Mouse (Mus musculus) hindbrain, embryonic 14.5 days (tissue): ENCODE measurements around the gene Flt4. TPM values are rescaled to one million over a fixed set of nuclear protein-coding genes. Genes with fewer than 3 reads are reported as not detected.

ENCODE experiments used
- ATAC-seq: fragments of 200-750 bp; cut with Nextera tagmentation; 2 replicates; pipeline ENCODE4 v1.8.0; 2017; ENCODE audit warnings: moderate number of reproducible peaks, mild to moderate bottlenecking, moderate TSS enrichment, moderate library complexity; ENCODE audit not compliant: low FRiP score
- DNase-seq: peaks from one replicate; pipeline ENCODE4 v3.0.0-alpha.2; 2015; ENCODE audit warnings: low spot score
- H3K27ac ChIP-seq: fragments of 300-500 bp; sonication (generic); 2 replicates; pipeline ENCODE4 v1.5.1; 2014; ENCODE audit warnings: mild to moderate bottlenecking, moderate library complexity
- H3K27me3 ChIP-seq: fragments of 300-500 bp; sonication (generic); 2 replicates; pipeline ENCODE4 v1.6.1; 2014; ENCODE audit warnings: mild to moderate bottlenecking, low read length, mixed read lengths; ENCODE audit not compliant: control insufficient read depth, insufficient read depth
- H3K36me3 ChIP-seq: fragments of 300-500 bp; sonication (generic); replicated peaks from 2 replicates; pipeline ENCODE4 v1.6.1; 2014; ENCODE audit not compliant: control insufficient read depth, insufficient read depth
- H3K4me1 ChIP-seq: fragments of 300-500 bp; sonication (generic); replicated peaks from 2 replicates; pipeline ENCODE4 v1.6.1; 2014; ENCODE audit warnings: antibody characterized with exemption, low read length, mixed read lengths; ENCODE audit not compliant: control insufficient read depth, insufficient read depth
- H3K4me2 ChIP-seq: fragments of 300-500 bp; sonication (generic); replicated peaks from 2 replicates; pipeline ENCODE4 v1.6.1; 2014; ENCODE audit warnings: mild to moderate bottlenecking, moderate library complexity
- H3K4me3 ChIP-seq: fragments of 300-500 bp; sonication (generic); replicated peaks from 2 replicates; pipeline ENCODE4 v1.5.1; 2014; ENCODE audit warnings: mild to moderate bottlenecking, low read length
- H3K9ac ChIP-seq: fragments of 300-500 bp; sonication (generic); 2 replicates; pipeline ENCODE4 v1.6.1; 2014
- H3K9me3 ChIP-seq: fragments of 300-500 bp; sonication (generic); 2 replicates; pipeline ENCODE4 v1.6.1; 2016; ENCODE audit warnings: low read length; ENCODE audit not compliant: control insufficient read depth
- WGBS: fragments of 180-500 bp; shearing (Covaris S2); extraction: QIAGEN DNeasy Blood & Tissue Kit; methylation state at CpG from one replicate; pipeline ENCODE4 v1.1.7; 2014; 5-methylcytosine and 5-hydroxymethylcytosine counted together
- polyA plus RNA-seq: library from polyadenylated mRNA; unstranded; fragments of >200 nt; fragmentation: Nextera tagmentation; extraction: Ambion mirVana; gene quantifications from 2 replicates; pipeline ENCODE4 v1.2.1, GENCODE M21; 2014

Flt4 gene
- polyA plus RNA-seq, 1 experiment from 2014 or later = 2.8 TPM

- Histone ChIP-seq H3K4me1 (0 out of 2 replicates have a peak, but pooled peaks cover 6% of the 10 kb centered on the region), H3K4me3 (no peak overlapping the region), H3K4me2 (peak overlapping the region; percentile 36), H3K27me3 (no peaks in the 10 kb centered on the region), H3K36me3 (no peaks in the 10 kb centered on the region), H3K9ac (0 out of 2 replicates have a peak overlapping the region, but pooled peaks have one; percentile 31), H3K9me3 (no peaks in the 10 kb centered on the region), H3K27ac (no peak overlapping the region)
- no peak for DNase-seq
- 40% methylated on average over 11 of the region's 11 CpGs for WGBS
- peak; percentile 31; the same call in 1 of the 2 replicates for ATAC-seq
Observed at GRCm38 (mm10) chr11:49653079-49653408, 44.0 kb downstream of the Flt4 start.

- Histone ChIP-seq H3K4me3 (no peak overlapping the region), H3K9me3 (no peaks in the 10 kb centered on the region), H3K36me3 (no peaks in the 10 kb centered on the region), H3K9ac (no peak overlapping the region), H3K27ac (no peak overlapping the region), H3K4me2 (no peak overlapping the region), H3K27me3 (no peaks in the 10 kb centered on the region), H3K4me1 (0 out of 2 replicates have a peak, but pooled peaks cover 6% of the 10 kb centered on the region)
- DNase-seq (no peak), ATAC-seq (no peak)
- WGBS = 89% methylated on average over 5 of the region's 5 CpGs
Observed at GRCm38 (mm10) chr11:49654651-49655050, 45.6 kb downstream of the Flt4 start.

GRCm38 (mm10) chr11:49655501-49655900, 46.4 kb downstream of the Flt4 start:
- Histone ChIP-seq H3K27ac (no peak overlapping the region), H3K4me1 (0 out of 2 replicates have a peak, but pooled peaks cover 6% of the 10 kb centered on the region), H3K9ac (no peak overlapping the region), H3K9me3 (no peaks in the 10 kb centered on the region), H3K4me2 (no peak overlapping the region), H3K4me3 (no peak overlapping the region), H3K36me3 (no peaks in the 10 kb centered on the region), H3K27me3 (no peaks in the 10 kb centered on the region)
- ATAC-seq (no peak), DNase-seq (no peak)

- Histone ChIP-seq H3K4me1 (0 out of 2 replicates have a peak, but pooled peaks cover under 1% of the 10 kb centered on the region), H3K27me3 (no peaks in the 10 kb centered on the region), H3K36me3 (no peaks in the 10 kb centered on the region), H3K4me2 (no peak overlapping the region), H3K9ac (no peak overlapping the region), H3K9me3 (no peaks in the 10 kb centered on the region), H3K27ac (no peak overlapping the region), H3K4me3 (no peak overlapping the region)
- ATAC-seq = no peak
- WGBS = 88% methylated on average over 4 of the region's 4 CpGs
- no peak for DNase-seq
Observed at GRCm38 (mm10) chr11:49658065-49658464, 49.0 kb downstream of the Flt4 start.

GRCm38 (mm10) chr11:49658791-49659469, 49.9 kb downstream of the Flt4 start:
- no peak for ATAC-seq
- Histone ChIP-seq H3K27me3 (no peaks in the 10 kb centered on the region), H3K27ac (no peak overlapping the region), H3K4me1 (no peaks in the 10 kb centered on the region), H3K4me2 (no peak overlapping the region), H3K36me3 (no peaks in the 10 kb centered on the region), H3K9ac (no peak overlapping the region), H3K9me3 (no peaks in the 10 kb centered on the region), H3K4me3 (no peak overlapping the region)
- no peak for DNase-seq
- WGBS = 65% methylated on average over 10 of the region's 10 CpGs

- Histone ChIP-seq H3K36me3 (no peaks in the 10 kb centered on the region), H3K9ac (no peak overlapping the region), H3K9me3 (no peaks in the 10 kb centered on the region), H3K27ac (no peak overlapping the region), H3K4me3 (no peak overlapping the region), H3K4me1 (no peaks in the 10 kb centered on the region), H3K27me3 (no peaks in the 10 kb centered on the region), H3K4me2 (no peak overlapping the region)
- 65% methylated on average over 7 of the region's 7 CpGs for WGBS
- no peak for DNase-seq
- ATAC-seq = no peak
Observed at GRCm38 (mm10) chr11:49659470-49659799, 50.4 kb downstream of the Flt4 start.

GRCm38 (mm10) chr11:49662292-49662780, 53.3 kb downstream of the Flt4 start:
- Histone ChIP-seq H3K27ac (no peak overlapping the region), H3K9me3 (no peaks in the 10 kb centered on the region), H3K4me1 (no peaks in the 10 kb centered on the region), H3K9ac (no peak overlapping the region), H3K36me3 (no peaks in the 10 kb centered on the region), H3K4me3 (no peak overlapping the region), H3K4me2 (no peak overlapping the region), H3K27me3 (no peaks in the 10 kb centered on the region)
- WGBS = 59% methylated on average over 15 of the region's 15 CpGs
- DNase-seq = no peak
- ATAC-seq = no peak

- no peaks in the 10 kb centered on the region for H3K4me1 ChIP-seq
- no peaks in the 10 kb centered on the region for H3K27me3 ChIP-seq
- ATAC-seq (no peak), DNase-seq (no peak)
- no peak within 1 kb of the TSS for H3K9ac ChIP-seq
- no peak within 1 kb of the TSS for H3K4me2 ChIP-seq
- no peak within 1 kb of the TSS for H3K4me3 ChIP-seq
- no peak within 1 kb of the TSS for H3K27ac ChIP-seq
- no peaks in the 10 kb centered on the region for H3K9me3 ChIP-seq
- 90% methylated on average over 5 of the region's 5 CpGs for WGBS
- H3K36me3 ChIP-seq = 0 out of 2 replicates have a peak, but pooled peaks cover 1% of the 10 kb centered on the region
Observed at GRCm38 (mm10) chr11:49663310-49663709, 54.2 kb downstream of the Flt4 start, which contains the start of gene Scgb3a1. Scgb3a1 (plus strand) TSS chr11:49663610.

GRCm38 (mm10) chr11:49664262-49665140, 55.4 kb downstream of the Flt4 start:
- Histone ChIP-seq H3K9ac (no peak overlapping the region), H3K4me1 (no peaks in the 10 kb centered on the region), H3K9me3 (no peaks in the 10 kb centered on the region), H3K4me2 (no peak overlapping the region), H3K27me3 (no peaks in the 10 kb centered on the region), H3K27ac (no peak overlapping the region), H3K4me3 (no peak overlapping the region), H3K36me3 (peaks cover 12% of the 10 kb centered on the region)
- WGBS = 83% methylated on average over 12 of the region's 12 CpGs
- DNase-seq = no peak
- ATAC-seq = 0 out of 2 replicates have a peak, but pooled peaks have one; percentile 46
